Mouse (Mus musculus) common myeloid progenitor, adult 5-6 weeks (primary cell): ENCODE data around the gene Tbc1d23. TPM values are rescaled to one million over a fixed set of nuclear protein-coding genes. Genes with fewer than 3 reads are reported as not detected.
A peak's percentile ranks its signal among the peaks of the same experiment; 100 is the strongest.
"Not testable (repeated sequence)": the region's sequence is repeated elsewhere in the genome, so short reads cannot be mapped to it uniquely, and the experiment has no call there.

Experiments used
- ATAC-seq: replicated peaks from 2 replicates; pipeline ENCODE4 v1.8.0; 2016; ENCODE audit warnings: low read depth, mild to moderate bottlenecking, moderate TSS enrichment, inconsistent platforms; ENCODE audit not compliant: poor library complexity, severe bottlenecking
- total RNA-seq: library from RNA; stranded (forward); fragments of 200-1000, 187-1606 nt; gene quantifications from 2 replicates; pipeline ENCODE4 v1.2.3, GENCODE M21; 2017

The Tbc1d23 gene
- total RNA-seq, 1 experiment from 2014 or later = 34.9 TPM

DNA sequence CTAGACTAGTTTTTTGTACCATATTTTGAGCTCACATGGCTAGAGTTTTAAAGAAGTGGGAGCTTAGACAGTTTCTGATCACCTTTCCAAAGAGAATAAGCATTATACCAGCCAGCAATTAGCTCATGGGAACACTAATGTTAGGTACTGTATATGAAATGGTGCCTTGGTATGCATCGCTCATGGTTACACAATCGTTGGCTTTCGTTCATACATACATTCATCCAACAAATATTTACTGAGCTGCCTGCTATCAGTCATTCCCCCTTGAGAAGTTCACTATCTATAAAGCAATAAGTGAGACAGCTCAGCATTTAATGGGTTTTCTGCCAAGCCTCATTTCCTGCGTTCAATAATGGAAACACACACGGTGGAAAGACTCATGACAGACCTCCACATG lies 4.9 kb downstream of the Tbc1d23 start:
- no peak for ATAC-seq

DNA sequence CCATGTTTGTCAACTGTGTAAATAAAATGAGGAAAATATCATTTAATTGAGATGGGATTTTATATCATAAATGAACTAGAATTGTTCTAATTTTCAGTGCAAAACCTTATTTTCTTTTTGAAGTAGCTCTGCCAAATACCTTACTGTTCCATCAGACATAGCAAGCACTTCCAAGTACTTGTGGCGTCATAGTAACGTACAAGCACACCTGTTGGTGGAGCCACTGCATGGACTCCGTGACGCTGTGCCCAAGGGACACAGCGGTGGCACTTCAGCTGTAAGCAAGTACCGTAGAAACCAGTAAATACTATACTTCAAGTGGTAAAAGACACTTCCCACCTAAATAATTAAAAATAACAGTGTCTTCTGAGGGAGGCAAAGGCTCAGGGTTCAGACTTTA lies 10.9 kb downstream of the Tbc1d23 start:
- ATAC-seq = no peak

DNA sequence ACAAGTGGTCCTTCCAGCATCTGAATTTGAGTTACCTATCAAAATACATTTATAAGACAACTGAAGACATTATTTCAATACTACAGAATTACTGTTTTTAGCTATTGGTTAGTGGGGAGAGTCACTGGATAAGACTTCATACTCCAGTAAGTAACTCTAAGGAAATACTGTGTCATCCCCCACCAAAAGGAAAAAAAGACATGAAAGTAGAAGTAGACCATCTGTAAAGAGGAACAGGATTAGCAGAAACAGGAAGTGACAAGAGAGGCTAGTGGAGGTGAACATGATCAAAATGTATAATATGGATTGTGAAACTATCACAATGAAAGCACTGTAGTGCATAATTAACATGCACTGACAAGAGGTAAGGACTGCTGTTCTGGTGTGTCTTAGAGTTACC lies 15.3 kb downstream of the Tbc1d23 start:
- ATAC-seq = peak; percentile 98

DNA sequence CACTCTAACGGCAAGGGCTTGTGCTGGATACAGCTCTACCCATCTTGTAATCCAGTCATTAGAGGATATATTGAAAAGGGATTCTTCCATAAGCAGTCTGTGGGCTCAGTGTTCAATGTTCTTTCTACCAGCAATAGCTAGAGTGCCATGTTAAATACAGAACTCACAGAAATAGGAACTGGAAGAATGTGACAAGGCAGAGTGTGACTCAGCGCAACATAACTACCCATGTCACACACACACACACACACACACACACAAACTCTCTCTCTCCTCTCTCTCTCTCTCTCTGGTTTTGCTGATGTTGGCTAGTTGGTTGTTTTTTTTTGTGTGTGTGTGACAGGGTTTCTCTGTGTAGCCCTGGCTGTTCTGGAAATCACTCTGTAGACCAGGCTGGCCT lies 20.3 kb downstream of the Tbc1d23 start:
- ATAC-seq = peak; percentile 45

DNA sequence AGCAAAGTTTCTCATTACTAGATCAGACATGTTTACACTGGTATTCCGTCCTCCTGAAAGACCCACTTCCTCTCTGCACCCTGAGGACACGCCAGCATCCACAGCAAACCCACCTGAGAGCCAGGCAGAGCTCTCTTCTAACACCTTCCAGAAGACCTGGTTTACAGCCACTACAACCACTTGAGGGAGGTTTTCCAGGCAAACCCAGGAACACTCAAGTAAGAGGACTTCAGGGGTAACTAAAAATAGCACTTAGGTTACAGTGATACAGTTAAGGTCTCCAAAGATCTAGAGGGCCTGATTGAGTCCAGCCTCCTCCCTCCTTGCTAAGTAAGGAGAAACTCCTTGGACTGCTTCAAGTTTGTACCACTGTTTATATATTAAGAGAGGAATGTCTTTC lies 23.0 kb downstream of the Tbc1d23 start:
- ATAC-seq = no peak

DNA sequence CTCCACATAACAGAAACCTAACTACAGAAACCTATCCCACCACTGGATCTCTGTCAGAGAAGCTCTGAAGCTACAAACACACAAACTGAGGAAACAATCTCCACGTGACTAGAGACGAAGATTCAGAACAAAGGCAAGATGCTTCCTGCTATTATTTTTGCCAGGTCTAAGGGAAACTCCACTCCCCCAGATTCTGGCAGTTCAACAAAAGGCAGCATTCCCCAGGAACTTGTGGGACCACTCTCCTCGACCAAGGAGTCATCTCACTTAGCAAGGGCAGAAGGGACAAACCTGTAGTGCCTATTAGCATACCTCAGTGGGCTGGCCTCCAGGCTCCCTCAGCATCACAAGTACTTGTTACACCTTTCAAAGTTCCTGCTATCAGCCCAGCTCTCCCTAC lies 34.0 kb downstream of the Tbc1d23 start:
- no peak for ATAC-seq

DNA sequence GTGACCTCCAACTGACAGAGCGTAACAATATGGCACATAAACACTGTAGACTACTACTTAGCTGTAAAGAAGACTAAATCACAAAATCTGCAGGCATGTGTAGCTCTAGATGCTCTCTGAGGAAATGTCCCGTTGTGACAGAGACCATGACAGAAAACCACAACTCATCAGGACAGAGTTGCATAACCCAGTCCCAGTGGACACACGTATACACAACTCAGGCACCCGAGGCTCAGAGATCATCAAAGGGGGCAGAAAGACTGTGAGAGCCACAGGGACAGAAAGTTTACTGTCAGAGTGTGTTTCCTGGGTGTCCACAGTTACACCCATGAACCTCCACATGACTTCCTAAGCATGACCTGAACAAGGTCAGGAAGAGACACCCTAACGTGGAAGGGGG lies 34.7 kb downstream of the Tbc1d23 start:
- ATAC-seq = peak; percentile 65

DNA sequence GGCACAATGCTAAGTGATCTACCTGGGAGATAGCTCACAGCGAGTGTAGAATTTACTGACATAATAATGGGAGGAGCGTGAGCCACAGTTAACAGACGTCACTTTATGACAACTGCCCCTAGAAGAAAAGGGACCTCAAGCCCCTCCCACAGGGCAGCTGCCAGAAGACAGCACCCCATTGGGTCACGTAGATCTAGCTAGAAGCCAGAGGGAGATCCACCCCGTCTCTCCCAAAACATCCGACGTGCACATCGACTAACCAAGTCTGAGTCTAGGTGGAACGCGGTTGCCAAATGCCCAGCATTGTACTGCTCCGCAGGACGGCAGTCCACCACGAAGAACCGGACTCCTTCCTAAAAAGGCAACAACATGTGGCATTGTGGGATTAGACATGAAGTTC lies 40.1 kb downstream of the Tbc1d23 start:
- no peak for ATAC-seq

DNA sequence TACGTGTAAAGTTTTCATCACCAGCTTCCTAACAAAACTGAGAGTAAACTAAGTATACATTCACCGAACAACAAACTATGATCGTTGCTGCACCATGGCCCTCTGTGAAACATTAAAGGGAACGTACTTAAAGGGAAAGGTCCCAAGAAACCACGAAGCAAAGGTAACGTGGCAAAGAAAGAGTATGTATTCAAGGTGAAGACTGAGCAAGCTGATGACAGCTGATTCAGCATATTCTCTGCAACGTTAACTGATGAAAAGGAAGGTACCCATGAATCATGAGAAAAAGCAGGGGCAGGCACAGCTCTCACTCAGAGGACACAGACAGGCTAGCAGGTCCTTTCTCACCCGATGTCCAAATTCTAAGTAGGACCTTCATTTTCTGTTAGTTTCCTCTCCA lies 40.9 kb downstream of the Tbc1d23 start:
- ATAC-seq = no peak

DNA sequence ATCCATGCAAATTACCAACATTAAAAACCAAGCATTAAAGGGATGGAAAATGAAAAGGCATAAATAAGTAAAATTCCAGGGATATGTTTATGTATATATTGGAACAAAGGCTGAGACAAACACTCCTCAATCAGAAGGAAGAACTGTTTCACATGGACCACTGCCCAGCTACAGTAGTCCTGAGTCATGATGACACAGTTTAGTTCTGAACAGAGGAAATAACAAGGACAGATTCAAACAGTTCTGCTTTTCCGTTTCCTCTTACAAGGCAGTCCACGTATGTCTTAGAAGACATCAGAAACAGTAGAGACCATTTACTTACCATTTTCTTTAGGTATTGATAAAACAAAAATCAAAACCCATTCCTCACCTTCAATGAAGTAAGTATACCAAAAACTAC lies 41.8 kb downstream of the Tbc1d23 start:
- peak; percentile 98 for ATAC-seq

DNA sequence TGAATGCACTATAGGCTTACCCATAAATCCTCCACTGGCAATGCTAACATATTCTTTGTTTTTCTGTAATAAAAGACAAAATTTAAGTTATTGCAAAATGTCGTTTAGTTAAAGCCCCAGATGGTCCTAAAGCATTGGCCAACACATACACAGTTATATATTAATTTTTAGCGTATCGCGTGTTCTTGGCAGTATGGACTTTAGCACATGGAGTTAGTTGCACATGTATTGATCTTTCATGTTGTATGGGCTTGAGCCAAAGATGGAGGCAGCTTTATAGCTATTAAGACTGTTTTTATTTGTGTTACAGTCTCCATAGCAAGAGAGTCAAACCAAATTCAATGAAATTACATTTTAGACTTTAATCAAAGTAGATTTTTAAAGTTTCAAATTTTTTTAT lies 44.7 kb downstream of the Tbc1d23 start:
- ATAC-seq = no peak

DNA sequence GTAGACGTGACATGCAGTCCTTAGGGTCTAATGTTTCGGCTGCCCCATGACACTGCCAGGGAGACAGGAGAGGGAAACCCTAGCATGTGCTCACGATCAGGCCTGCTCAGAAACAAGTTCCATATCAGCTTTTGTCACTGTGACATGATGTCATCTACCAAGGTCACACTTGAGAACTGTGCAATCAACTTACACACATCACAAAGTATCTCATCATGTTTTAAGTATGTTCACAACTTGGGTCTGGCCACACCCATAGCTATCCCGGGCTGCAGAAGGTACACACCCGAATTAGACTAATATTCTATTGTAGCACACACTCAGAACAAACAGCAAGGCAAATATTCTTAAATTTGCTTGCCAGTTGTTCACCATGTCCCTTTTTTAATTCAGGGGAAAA lies 49.3 kb downstream of the Tbc1d23 start:
- no peak for ATAC-seq

DNA sequence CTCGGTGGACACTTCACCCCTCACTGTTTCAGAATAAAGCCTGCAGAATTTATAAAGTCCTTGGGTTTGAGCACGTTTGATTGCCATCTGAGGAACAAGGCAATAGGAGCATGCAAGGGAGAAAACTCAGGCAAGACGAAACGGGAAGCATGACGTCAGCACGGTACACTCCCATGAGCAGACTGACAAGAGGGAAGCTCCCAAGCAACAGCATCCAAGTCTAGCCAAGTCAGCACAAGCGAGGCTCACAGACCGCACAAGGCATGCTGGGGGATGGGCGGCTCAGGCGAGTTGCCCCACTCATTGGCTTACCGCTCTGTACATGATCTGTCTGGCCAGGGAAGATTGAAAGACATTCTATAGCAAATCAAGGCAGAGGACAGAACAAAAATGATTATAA lies 50.1 kb downstream of the Tbc1d23 start:
- ATAC-seq = no peak

DNA sequence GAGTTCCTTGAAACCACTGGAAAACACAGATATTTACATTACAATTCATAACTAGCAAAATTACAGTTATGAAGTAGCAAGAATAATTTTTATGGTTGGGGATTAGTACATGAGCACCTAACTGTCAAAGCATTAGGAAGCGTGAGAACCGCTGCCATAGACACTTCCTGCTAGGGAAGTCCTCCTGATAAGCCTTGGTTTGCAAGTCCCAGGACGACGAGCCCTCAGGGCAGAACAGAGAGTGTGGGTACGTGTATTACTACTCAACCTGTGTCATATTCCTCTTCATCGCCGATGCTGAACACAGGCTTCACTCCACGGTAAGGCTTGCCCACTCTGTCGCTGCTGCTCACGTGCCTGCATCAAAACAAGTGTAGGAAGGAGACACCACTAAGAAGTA lies 53.6 kb downstream of the Tbc1d23 start:
- ATAC-seq = peak; percentile 67; the same call in 1 of the 2 replicates

DNA sequence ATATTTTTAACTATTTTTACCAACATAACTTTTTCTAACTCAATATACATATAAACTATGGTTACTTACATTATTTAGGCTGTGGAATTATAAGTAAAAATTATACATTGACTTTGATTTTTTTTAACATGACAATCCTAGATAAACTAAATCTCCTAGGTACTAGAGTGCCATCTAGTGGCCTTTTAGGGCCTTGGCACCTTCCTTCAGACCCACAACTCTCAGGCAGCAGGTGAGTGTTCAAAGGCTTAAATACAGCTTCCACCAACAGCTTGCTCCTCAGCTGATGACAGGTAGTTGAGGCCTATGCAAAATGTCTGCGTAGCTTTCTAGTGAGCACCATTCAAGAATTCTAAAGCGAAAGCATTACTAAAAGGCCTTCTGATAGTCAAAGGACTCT lies 54.0 kb downstream of the Tbc1d23 start:
- ATAC-seq = peak; percentile 96

DNA sequence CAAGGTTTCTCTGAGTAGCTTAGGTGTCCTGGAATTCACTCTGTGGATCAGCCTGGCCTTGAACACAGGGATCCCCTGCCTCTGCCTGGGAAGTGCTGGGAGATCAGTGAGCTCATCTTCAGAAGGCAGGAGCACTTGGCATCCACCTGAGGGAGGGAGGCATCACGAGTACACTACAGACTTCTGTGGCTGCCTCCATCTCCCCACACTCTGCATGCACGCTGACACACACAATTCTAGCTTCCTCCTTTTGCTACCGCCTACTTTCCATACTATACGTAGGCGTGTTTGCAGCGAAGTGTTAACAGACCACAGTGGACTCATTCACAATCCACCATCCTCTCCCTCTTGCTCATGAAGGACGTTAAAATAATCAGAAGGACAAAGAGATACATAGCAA lies 55.0 kb downstream of the Tbc1d23 start:
- no peak for ATAC-seq

DNA sequence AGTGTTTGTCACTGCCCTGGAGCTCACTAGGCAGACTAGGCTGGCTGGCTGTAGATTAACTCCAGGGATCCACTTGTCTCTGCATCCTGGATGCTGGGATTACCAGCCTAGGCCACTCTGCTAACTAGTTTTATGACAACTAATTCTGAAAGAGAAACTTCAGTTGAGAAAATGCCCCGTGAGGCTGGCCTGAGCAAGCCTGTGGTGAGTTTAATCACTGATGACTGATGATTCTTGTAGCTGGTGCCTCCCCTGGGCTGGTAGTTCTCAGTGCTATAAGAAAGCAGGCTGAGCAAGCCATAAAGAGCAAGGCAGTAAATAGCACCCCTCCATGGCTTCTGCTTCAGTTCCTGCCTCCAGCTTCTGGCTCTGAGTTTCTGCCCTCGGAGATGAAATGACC lies 55.6 kb downstream of the Tbc1d23 start:
- ATAC-seq = no peak

DNA sequence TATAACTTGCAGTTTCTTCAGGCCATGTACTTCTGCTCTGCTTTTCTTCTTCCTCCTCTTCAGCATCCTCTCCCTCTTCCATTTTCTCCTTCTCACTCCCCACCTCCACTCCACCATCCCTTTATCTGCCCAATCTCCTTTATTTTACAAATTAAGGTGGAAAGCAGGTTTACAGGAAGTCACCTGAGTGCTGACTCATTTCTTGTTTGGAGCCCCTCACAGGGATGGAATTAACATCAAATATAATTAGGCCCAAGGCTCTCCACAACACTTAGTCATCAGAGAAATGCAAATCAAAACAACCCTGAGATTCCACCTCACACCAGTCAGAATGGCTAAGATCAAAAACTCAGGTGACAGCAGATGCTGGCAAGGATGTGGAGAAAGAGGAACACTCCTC lies 56.8 kb downstream of the Tbc1d23 start:
- ATAC-seq = not testable (repeated sequence)

DNA sequence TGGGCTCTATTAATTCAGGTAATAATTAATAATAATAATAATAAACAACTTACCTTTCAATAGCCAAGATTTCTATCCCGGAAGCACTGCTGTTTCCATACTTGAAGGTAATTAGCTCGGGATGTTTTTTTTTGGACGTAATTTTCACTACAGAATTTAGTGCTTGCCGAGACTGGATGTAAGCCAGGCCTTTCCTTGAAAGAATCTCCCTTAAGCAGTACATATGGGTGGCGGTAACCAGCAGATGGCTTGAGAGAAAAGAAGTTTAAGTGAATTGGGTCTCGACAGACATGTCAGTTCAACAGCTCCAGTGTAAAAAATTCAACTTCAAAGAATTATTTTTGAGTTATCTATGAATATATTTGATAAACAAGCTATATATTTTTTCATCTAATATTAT lies 59.7 kb downstream of the Tbc1d23 start:
- no peak for ATAC-seq

DNA sequence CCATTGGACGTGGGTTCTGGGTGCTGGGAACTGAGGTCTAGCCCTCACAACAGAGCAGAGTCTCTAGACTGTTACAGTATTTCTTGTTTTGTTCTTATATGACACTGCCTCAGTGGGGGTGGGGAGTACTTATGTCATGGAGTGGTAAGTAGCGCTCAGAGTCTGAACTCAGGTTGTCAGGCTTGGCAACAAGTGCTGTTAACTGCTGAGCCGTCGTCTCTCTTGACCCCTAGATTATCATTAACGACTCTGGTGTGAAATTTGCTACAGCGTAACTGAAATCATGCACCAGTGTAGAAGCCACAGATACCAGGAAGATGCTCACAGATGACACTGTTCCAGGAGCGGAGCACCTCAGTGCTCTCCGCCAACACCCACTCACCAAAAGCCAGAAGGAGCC lies 60.1 kb downstream of the Tbc1d23 start:
- no peak for ATAC-seq

DNA sequence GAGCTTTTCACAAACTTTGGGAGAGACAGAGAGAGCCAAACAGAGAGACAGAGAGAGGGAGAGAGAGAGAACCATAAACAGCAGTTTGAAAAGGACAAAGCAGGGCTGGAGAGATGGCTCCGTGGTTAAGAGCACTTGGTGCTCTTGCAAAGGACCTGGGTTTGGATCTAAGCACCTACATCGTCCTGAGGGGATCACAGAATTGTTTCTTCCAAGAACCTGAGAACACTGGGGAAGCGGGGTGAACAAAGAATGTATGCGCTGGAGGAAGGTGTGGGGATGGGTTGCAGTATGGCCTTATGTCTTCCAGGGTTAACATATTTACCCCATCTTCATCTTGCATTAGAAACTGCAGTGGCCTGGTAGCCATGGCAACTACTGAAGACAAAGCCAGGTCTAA lies 63.1 kb downstream of the Tbc1d23 start:
- no peak for ATAC-seq

DNA sequence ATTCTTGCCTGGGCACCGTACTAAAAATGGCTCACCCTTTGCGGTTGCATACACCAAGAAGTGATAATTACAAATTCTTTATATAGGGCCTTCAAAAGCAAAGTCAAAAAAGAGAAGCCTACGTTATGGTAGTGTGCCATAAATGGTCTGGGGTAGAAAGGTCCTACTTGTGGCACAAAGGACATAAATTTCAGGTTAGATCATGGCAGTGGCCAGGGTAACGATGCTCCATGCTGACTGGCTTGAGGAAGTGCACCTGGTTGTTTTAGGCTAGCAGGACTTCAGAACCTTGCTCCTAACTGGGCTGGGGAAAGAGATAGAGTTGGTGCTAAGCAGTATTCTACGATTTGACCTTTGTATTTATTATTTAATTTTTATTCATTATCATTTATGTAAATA lies 63.8 kb downstream of the Tbc1d23 start:
- peak; percentile 11 for ATAC-seq
